7 mouse cellular contexts compared by ENCODE assay signal in the genomic region with DNA sequence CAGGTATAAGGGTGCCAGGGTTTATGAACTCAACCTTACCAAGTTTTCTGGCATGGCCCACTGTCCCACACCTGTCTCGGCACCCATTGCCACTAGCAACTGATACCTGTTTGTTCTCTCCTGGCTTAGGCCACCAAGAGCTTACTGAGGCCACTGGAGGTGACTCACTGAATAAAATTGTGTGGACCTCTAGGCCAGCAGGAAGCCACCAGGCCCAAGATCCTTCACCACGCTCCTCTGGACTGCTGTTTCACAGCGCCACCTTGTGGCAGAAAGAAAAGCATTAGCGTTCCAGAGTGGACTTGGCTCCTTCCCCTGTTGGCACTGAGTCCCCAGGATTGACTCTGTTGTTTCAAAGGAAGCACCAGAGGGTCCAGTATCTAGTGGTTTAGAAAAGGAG. TPM values are rescaled to one million over a fixed set of nuclear protein-coding genes. Genes with fewer than 3 reads are reported as not detected.
DNase-seq lines count a peak whose midpoint lies in the region; ATAC-seq and TF ChIP-seq lines count a peak whose summit lies in the region.

No protein-coding gene starts in this region.

- no peak for TF ChIP-seq EP300 in ES-Bruce4 (IDR thresholded peaks at IDR 0.05; ENCODE audit: insufficient read depth, low read depth, low read length)
- TF ChIP-seq EP300 in liver, postnatal 0 days (IDR thresholded peaks at IDR 0.05; ENCODE audit: low read depth): no peak

- H3K9ac ChIP-seq in ES-Bruce4 (ENCODE audit: low read depth, poor library complexity, severe bottlenecking): no peak overlapping the region
- H3K9ac ChIP-seq in kidney, postnatal 0 days (ENCODE audit: low read depth, low read length): no peak overlapping the region
- no peak overlapping the region for H3K9ac ChIP-seq in liver, postnatal 0 days (replicated peaks)

- H3K4me3 ChIP-seq in ES-Bruce4 (ENCODE audit: low read depth, low read length): no peak overlapping the region
- H3K4me3 ChIP-seq in heart, embryonic 10.5 days: no peak overlapping the region
- H3K4me3 ChIP-seq in kidney, postnatal 0 days (replicated peaks; ENCODE audit: low read depth, low read length): no peak overlapping the region
- H3K4me3 ChIP-seq in liver, postnatal 0 days (ENCODE audit: low read depth, low read length): no peak overlapping the region

- H3K27ac ChIP-seq in ES-Bruce4 (ENCODE audit: insufficient read depth, low read length): no peak overlapping the region
- H3K27ac ChIP-seq in heart, embryonic 10.5 days: no peak overlapping the region
- no peak overlapping the region for H3K27ac ChIP-seq in kidney, postnatal 0 days
- H3K27ac ChIP-seq in liver, postnatal 0 days (ENCODE audit: low read depth): no peak overlapping the region

- H3K9me3 ChIP-seq in ES-Bruce4 (replicated peaks; ENCODE audit: control insufficient read depth, insufficient read depth, low read length, poor library complexity, severe bottlenecking): no peaks in the 10 kb centered on the region
- no peaks in the 10 kb centered on the region for H3K9me3 ChIP-seq in heart, embryonic 10.5 days
- no peaks in the 10 kb centered on the region for H3K9me3 ChIP-seq in kidney, postnatal 0 days (replicated peaks; ENCODE audit: low read length)
- H3K9me3 ChIP-seq in liver, postnatal 0 days (ENCODE audit: low read length): no peaks in the 10 kb centered on the region

- peak; percentile 42 for DNase-seq in adrenal gland, adult 8-10 months
- DNase-seq in embryo, embryonic 9.5 days (ENCODE audit: extremely low spot score): peak; percentile 72
- peak; percentile 91 for DNase-seq in heart, embryonic 10.5 days (ENCODE audit: low spot score)
- DNase-seq in kidney, postnatal 0 days (ENCODE audit: low spot score): peak; percentile 91
- DNase-seq in liver, postnatal 0 days: peak; percentile 84
- DNase-seq in right cerebral cortex, postnatal 14 days: peak; percentile 80

- no peak for TF ChIP-seq POLR2A in ES-Bruce4 (IDR thresholded peaks at IDR 0.05; ENCODE audit: insufficient read depth, low read length)

- H3K4me2 ChIP-seq in kidney, postnatal 0 days (ENCODE audit: low read length): no peak overlapping the region
- no peak overlapping the region for H3K4me2 ChIP-seq in liver, postnatal 0 days (ENCODE audit: low read depth, low read length)

- peak; percentile 72 for ATAC-seq in kidney, postnatal 0 days (replicated peaks; ENCODE audit: low FRiP score, low read depth)
- ATAC-seq in liver, postnatal 0 days: peak; percentile 79

- no peaks in the 10 kb centered on the region for H3K36me3 ChIP-seq in ES-Bruce4 (ENCODE audit: control insufficient read depth, insufficient read depth, low read length, poor library complexity, severe bottlenecking)
- H3K36me3 ChIP-seq in heart, embryonic 10.5 days: no peaks in the 10 kb centered on the region
- H3K36me3 ChIP-seq in kidney, postnatal 0 days (ENCODE audit: insufficient read depth, low read length): no peaks in the 10 kb centered on the region
- no peaks in the 10 kb centered on the region for H3K36me3 ChIP-seq in liver, postnatal 0 days (replicated peaks; ENCODE audit: insufficient read depth, low read length)

- H3K4me1 ChIP-seq in ES-Bruce4 (ENCODE audit: control insufficient read depth, insufficient read depth, low read length): no peaks in the 10 kb centered on the region
- H3K4me1 ChIP-seq in heart, embryonic 10.5 days: peaks cover 12% of the 10 kb centered on the region
- H3K4me1 ChIP-seq in kidney, postnatal 0 days (replicated peaks; ENCODE audit: insufficient read depth, low read length): no peaks in the 10 kb centered on the region
- H3K4me1 ChIP-seq in liver, postnatal 0 days (ENCODE audit: insufficient read depth): peaks cover 16% of the 10 kb centered on the region; the same call in 1 of the 2 replicates

- 24% methylated on average over 4 of the region's 4 CpGs for WGBS in heart, embryonic 10.5 days
- 18% methylated on average over 4 of the region's 4 CpGs for WGBS in kidney, postnatal 0 days
- WGBS in liver, postnatal 0 days (ENCODE audit: insufficient replicate concordance): 26% methylated on average over 4 of the region's 4 CpGs

- TF ChIP-seq CTCF in ES-Bruce4 (IDR thresholded peaks at IDR 0.05; ENCODE audit: low read depth, low read length): peak; percentile 92
- TF ChIP-seq CTCF in kidney, postnatal 0 days (IDR thresholded peaks at IDR 0.05; ENCODE audit: low read depth): peak; percentile 96
- peak; percentile 98 for TF ChIP-seq CTCF in liver, postnatal 0 days (IDR thresholded peaks at IDR 0.05; ENCODE audit: low read depth)

- H3K27me3 ChIP-seq in ES-Bruce4 (ENCODE audit: control insufficient read depth, insufficient read depth, low read length, poor library complexity, severe bottlenecking): no peaks in the 10 kb centered on the region
- H3K27me3 ChIP-seq in heart, embryonic 10.5 days (ENCODE audit: insufficient read depth, poor library complexity, severe bottlenecking): peaks cover 26% of the 10 kb centered on the region; the same call in 1 of the 2 replicates
- H3K27me3 ChIP-seq in kidney, postnatal 0 days (ENCODE audit: insufficient read depth, low read length): no peaks in the 10 kb centered on the region
- no peaks in the 10 kb centered on the region for H3K27me3 ChIP-seq in liver, postnatal 0 days (ENCODE audit: insufficient read depth, low read length)

RNA-seq across cellular contexts. Expression of a gene that starts 16.6 kb away (rescaled TPM):
- 6.1 and 7.1 TPM in 2 replicates for polyA plus RNA-seq in ES-Bruce4 (2011; ENCODE audit: insufficient read depth, insufficient read length, low read depth, missing spikeins)
- 10 to 100 TPM in 3 of 4 experiments, 1 to 10 TPM in 1; 9.8 to 26.5 (median 20.6) TPM for total RNA-seq in adrenal gland, adult 8-10 months (2022)
- 6.4 and 6.8 TPM in 2 replicates for polyA plus RNA-seq in heart, embryonic 10.5 days (2016; fragmentation: Nextera tagmentation; extraction: Ambion mirVana)
- polyA plus RNA-seq in kidney, postnatal 0 days (2015; fragmentation: Nextera tagmentation; extraction: Ambion mirVana): 16.2 and 17.3 TPM in 2 replicates
- polyA plus RNA-seq in liver, postnatal 0 days (2015; fragmentation: Nextera tagmentation; extraction: Ambion mirVana): 3.4 and 4.6 TPM in 2 replicates

RNA-seq across cellular contexts. Expression of a gene that starts 23.2 kb away (rescaled TPM):
- polyA plus RNA-seq in ES-Bruce4 (2011; ENCODE audit: insufficient read depth, insufficient read length, low read depth, missing spikeins): 36.3 and 46.8 TPM in 2 replicates
- total RNA-seq in adrenal gland, adult 8-10 months (2022): 10 to 100 TPM in 2 of 4 experiments, 1 to 10 TPM in 2; 3.5 to 14.2 (median 9.0) TPM
- 10.7 and 11.6 TPM in 2 replicates for polyA plus RNA-seq in heart, embryonic 10.5 days (2016; fragmentation: Nextera tagmentation; extraction: Ambion mirVana)
- 11.7 and 14.1 TPM in 2 replicates for polyA plus RNA-seq in kidney, postnatal 0 days (2015; fragmentation: Nextera tagmentation; extraction: Ambion mirVana)
- 8.5 and 11.8 TPM in 2 replicates for polyA plus RNA-seq in liver, postnatal 0 days (2015; fragmentation: Nextera tagmentation; extraction: Ambion mirVana)
